Mouse (Mus musculus) midbrain, embryonic 13.5 days (tissue): ENCODE results near the gene Pih1d1. TPM values are rescaled to one million over a fixed set of nuclear protein-coding genes. Genes with fewer than 3 reads are reported as not detected.
A peak's percentile ranks its signal among the peaks of the same experiment; 100 is the strongest.
"Not testable (repeated sequence)": the region's sequence is repeated elsewhere in the genome, so short reads cannot be mapped to it uniquely, and the experiment has no call there.

Experiments used
- ATAC-seq: fragments of 200-750 bp; cut with Nextera tagmentation; 2 replicates; pipeline ENCODE4 v1.8.0; 2017; ENCODE audit warnings: mild to moderate bottlenecking, moderate TSS enrichment, moderate library complexity
- H3K27ac ChIP-seq: fragments of 300-500 bp; sonication (generic); 2 replicates; pipeline ENCODE4 v1.5.1; 2015; ENCODE audit warnings: inconsistent platforms, mild to moderate bottlenecking, moderate library complexity
- H3K27me3 ChIP-seq: fragments of 300-500 bp; sonication (generic); 2 replicates; pipeline ENCODE4 v1.6.1; 2015; ENCODE audit warnings: mild to moderate bottlenecking, inconsistent platforms
- H3K36me3 ChIP-seq: fragments of 300-500 bp; sonication (generic); 2 replicates; pipeline ENCODE4 v1.6.1; 2015; ENCODE audit warnings: mild to moderate bottlenecking, inconsistent platforms
- H3K4me1 ChIP-seq: fragments of 300-500 bp; sonication (generic); replicated peaks from 2 replicates; pipeline ENCODE4 v1.6.1; 2015; ENCODE audit warnings: inconsistent platforms
- H3K4me2 ChIP-seq: fragments of 300-500 bp; sonication (generic); replicated peaks from 2 replicates; pipeline ENCODE4 v1.6.1; 2015; ENCODE audit warnings: moderate library complexity, mild to moderate bottlenecking, inconsistent platforms
- H3K4me3 ChIP-seq: fragments of 300-500 bp; sonication (generic); replicated peaks from 2 replicates; pipeline ENCODE4 v1.5.1; 2015; ENCODE audit warnings: mild to moderate bottlenecking, inconsistent platforms
- H3K9ac ChIP-seq: fragments of 300-500 bp; sonication (generic); replicated peaks from 2 replicates; pipeline ENCODE4 v1.6.1; 2015; ENCODE audit warnings: mild to moderate bottlenecking, inconsistent platforms
- H3K9me3 ChIP-seq: fragments of 300-500 bp; sonication (generic); 2 replicates; pipeline ENCODE4 v1.6.1; 2016; ENCODE audit warnings: mild to moderate bottlenecking, inconsistent platforms
- WGBS: fragments of 180-500 bp; shearing (Covaris S2); methylation state at CpG from one replicate; pipeline ENCODE4 v1.1.7; 2015; 5-methylcytosine and 5-hydroxymethylcytosine counted together
- polyA plus RNA-seq: library from polyadenylated mRNA; unstranded; fragments of >200 nt; fragmentation: Nextera tagmentation; extraction: Ambion mirVana; gene quantifications from 2 replicates; pipeline ENCODE4 v1.2.1, GENCODE M21; 2015

Gene Pih1d1
- polyA plus RNA-seq = 93.0 and 96.0 TPM in 2 replicates

GRCm38 (mm10) chr7:45154096-45154992 lies at the start of gene Pih1d1, which contains the start of gene Aldh16a1:
Pih1d1 (plus strand) TSS chr7:45154303.
Aldh16a1 (minus strand) TSS chr7:45154584.
- Histone ChIP-seq H3K36me3 (peaks cover 26% of the 10 kb centered on the region), H3K27me3 (no peaks in the 10 kb centered on the region), H3K9ac (peak within 1 kb of the TSS; percentile 86), H3K4me3 (peak within 1 kb of the TSS; percentile 62), H3K4me1 (peaks cover 32% of the 10 kb centered on the region), H3K27ac (peak within 1 kb of the TSS; percentile 93), H3K4me2 (peak within 1 kb of the TSS; percentile 63), H3K9me3 (no peaks in the 10 kb centered on the region)
- peak; percentile 96 for ATAC-seq
- WGBS = 6% methylated on average over 63 of the region's 69 CpGs

- H3K4me3 ChIP-seq = no peak overlapping the region
- no peaks in the 10 kb centered on the region for H3K9me3 ChIP-seq
- no peaks in the 10 kb centered on the region for H3K36me3 ChIP-seq
- no peaks in the 10 kb centered on the region for H3K27me3 ChIP-seq
- H3K27ac ChIP-seq = no peak overlapping the region
- ATAC-seq = no peak
- H3K4me2 ChIP-seq = no peak overlapping the region
- WGBS = 84% methylated on average over 5 of the region's 5 CpGs
- 0 out of 2 replicates have a peak, but pooled peaks cover 4% of the 10 kb centered on the region for H3K4me1 ChIP-seq
- no peak overlapping the region for H3K9ac ChIP-seq
Measured at GRCm38 (mm10) chr7:45104941-45105340, 49.2 kb upstream of the Pih1d1 start.

GRCm38 (mm10) chr7:45105491-45105890 lies 48.6 kb upstream of the Pih1d1 start:
- 80% methylated on average over 8 of the region's 8 CpGs for WGBS
- H3K9me3 ChIP-seq = no peaks in the 10 kb centered on the region
- H3K27ac ChIP-seq = no peak overlapping the region
- H3K4me3 ChIP-seq = no peak overlapping the region
- no peaks in the 10 kb centered on the region for H3K36me3 ChIP-seq
- no peak for ATAC-seq
- H3K4me2 ChIP-seq = no peak overlapping the region
- no peak overlapping the region for H3K9ac ChIP-seq
- H3K27me3 ChIP-seq = no peaks in the 10 kb centered on the region
- H3K4me1 ChIP-seq = 0 out of 2 replicates have a peak, but pooled peaks cover 4% of the 10 kb centered on the region

GRCm38 (mm10) chr7:45106441-45106840 lies 47.7 kb upstream of the Pih1d1 start:
- Histone ChIP-seq H3K27ac (no peak overlapping the region), H3K36me3 (no peaks in the 10 kb centered on the region), H3K4me1 (0 out of 2 replicates have a peak, but pooled peaks cover 4% of the 10 kb centered on the region), H3K27me3 (no peaks in the 10 kb centered on the region), H3K9me3 (no peaks in the 10 kb centered on the region), H3K9ac (no peak overlapping the region), H3K4me3 (no peak overlapping the region), H3K4me2 (no peak overlapping the region)
- ATAC-seq = no peak
- WGBS = 19% methylated on average over 6 of the region's 6 CpGs

- H3K4me1 ChIP-seq = 0 out of 2 replicates have a peak, but pooled peaks cover 4% of the 10 kb centered on the region
- no peaks in the 10 kb centered on the region for H3K9me3 ChIP-seq
- no peak overlapping the region for H3K4me3 ChIP-seq
- H3K9ac ChIP-seq = no peak overlapping the region
- ATAC-seq = no peak
- WGBS = 47% methylated on average over 5 of the region's 5 CpGs
- no peaks in the 10 kb centered on the region for H3K36me3 ChIP-seq
- no peak overlapping the region for H3K27ac ChIP-seq
- no peaks in the 10 kb centered on the region for H3K27me3 ChIP-seq
- H3K4me2 ChIP-seq = no peak overlapping the region
Measured at GRCm38 (mm10) chr7:45107052-45107645, 47.0 kb upstream of the Pih1d1 start.

GRCm38 (mm10) chr7:45110089-45110488 lies 44.0 kb upstream of the Pih1d1 start:
- H3K9ac ChIP-seq, H3K4me2 ChIP-seq, ATAC-seq, H3K27me3 ChIP-seq, H3K27ac ChIP-seq, H3K36me3 ChIP-seq, H3K4me1 ChIP-seq, H3K4me3 ChIP-seq, H3K9me3 ChIP-seq: not testable (repeated sequence)
- 94% methylated on average over 4 of the region's 4 CpGs for WGBS

- no peaks in the 10 kb centered on the region for H3K9me3 ChIP-seq
- H3K4me1 ChIP-seq = no peaks in the 10 kb centered on the region
- no peak overlapping the region for H3K4me3 ChIP-seq
- 74% methylated on average over 2 of the region's 2 CpGs for WGBS
- H3K36me3 ChIP-seq = no peaks in the 10 kb centered on the region
- H3K27me3 ChIP-seq = no peaks in the 10 kb centered on the region
- no peak overlapping the region for H3K27ac ChIP-seq
- H3K4me2 ChIP-seq = no peak overlapping the region
- no peak overlapping the region for H3K9ac ChIP-seq
- no peak for ATAC-seq
Measured at GRCm38 (mm10) chr7:45111940-45112339, 42.2 kb upstream of the Pih1d1 start.

GRCm38 (mm10) chr7:45112529-45112928 lies 41.6 kb upstream of the Pih1d1 start:
- Histone ChIP-seq H3K9ac (no peak overlapping the region), H3K27me3 (no peaks in the 10 kb centered on the region), H3K4me1 (no peaks in the 10 kb centered on the region), H3K4me2 (no peak overlapping the region), H3K27ac (no peak overlapping the region), H3K9me3 (no peaks in the 10 kb centered on the region), H3K36me3 (peaks cover 4% of the 10 kb centered on the region), H3K4me3 (no peak overlapping the region)
- ATAC-seq = no peak
- WGBS = 73% methylated on average over 3 of the region's 3 CpGs

GRCm38 (mm10) chr7:45113476-45113875 lies 40.6 kb upstream of the Pih1d1 start:
- H3K4me3 ChIP-seq = no peak overlapping the region
- H3K9me3 ChIP-seq = no peaks in the 10 kb centered on the region
- H3K27me3 ChIP-seq = no peaks in the 10 kb centered on the region
- H3K36me3 ChIP-seq = peaks cover 12% of the 10 kb centered on the region
- ATAC-seq = no peak
- H3K4me1 ChIP-seq = no peaks in the 10 kb centered on the region
- WGBS = 88% methylated on average over 2 of the region's 2 CpGs
- no peak overlapping the region for H3K4me2 ChIP-seq
- H3K9ac ChIP-seq = no peak overlapping the region
- H3K27ac ChIP-seq = no peak overlapping the region

- peaks cover 13% of the 10 kb centered on the region for H3K4me1 ChIP-seq
- H3K27ac ChIP-seq = no peak overlapping the region
- H3K27me3 ChIP-seq = no peaks in the 10 kb centered on the region
- no peak for ATAC-seq
- no peak overlapping the region for H3K4me3 ChIP-seq
- no peak overlapping the region for H3K9ac ChIP-seq
- peaks cover 50% of the 10 kb centered on the region for H3K36me3 ChIP-seq
- H3K9me3 ChIP-seq = no peaks in the 10 kb centered on the region
- WGBS = 80% methylated on average over 8 of the region's 8 CpGs
- no peak overlapping the region for H3K4me2 ChIP-seq
Measured at GRCm38 (mm10) chr7:45117566-45117965, 36.5 kb upstream of the Pih1d1 start.

GRCm38 (mm10) chr7:45118336-45118735 lies 35.8 kb upstream of the Pih1d1 start:
- H3K27me3 ChIP-seq = no peaks in the 10 kb centered on the region
- 95% methylated on average over 6 of the region's 6 CpGs for WGBS
- H3K4me1 ChIP-seq = peaks cover 21% of the 10 kb centered on the region
- no peak overlapping the region for H3K27ac ChIP-seq
- no peaks in the 10 kb centered on the region for H3K9me3 ChIP-seq
- H3K4me3 ChIP-seq = no peak overlapping the region
- H3K9ac ChIP-seq = no peak overlapping the region
- no peak overlapping the region for H3K4me2 ChIP-seq
- no peak for ATAC-seq
- H3K36me3 ChIP-seq = peaks cover 57% of the 10 kb centered on the region
